Mouse (Mus musculus) hindbrain, embryonic 11.5 days (tissue): ENCODE results near the gene 6430628N08Rik. TPM values are rescaled to one million over a fixed set of nuclear protein-coding genes. Genes with fewer than 3 reads are reported as not detected.
A peak's percentile ranks its signal among the peaks of the same experiment; 100 is the strongest.

ENCODE experiments used
- ATAC-seq: fragments of 200-750 bp; cut with Nextera tagmentation; 2 replicates; pipeline ENCODE4 v1.8.0; 2017; ENCODE audit warnings: mild to moderate bottlenecking, moderate TSS enrichment, moderate library complexity; ENCODE audit not compliant: low FRiP score
- DNase-seq: peaks from one replicate; pipeline ENCODE4 v3.0.0-alpha.2; 2015; ENCODE audit warnings: low spot score
- H3K27ac ChIP-seq: fragments of 300-500 bp; sonication (generic); 2 replicates; pipeline ENCODE4 v1.5.1; 2014; ENCODE audit warnings: mild to moderate bottlenecking, low read depth, low read length
- H3K27me3 ChIP-seq: fragments of 300-500 bp; sonication (generic); 2 replicates; pipeline ENCODE4 v1.6.1; 2014; ENCODE audit warnings: mild to moderate bottlenecking, low read length, moderate library complexity, mixed read lengths; ENCODE audit not compliant: control insufficient read depth, insufficient read depth
- H3K36me3 ChIP-seq: fragments of 300-500 bp; sonication (generic); 2 replicates; pipeline ENCODE4 v1.6.1; 2014; ENCODE audit warnings: mild to moderate bottlenecking, low read length, moderate library complexity, mixed read lengths; ENCODE audit not compliant: control insufficient read depth, insufficient read depth
- H3K4me1 ChIP-seq: fragments of 300-500 bp; sonication (generic); replicated peaks from 2 replicates; pipeline ENCODE4 v1.6.1; 2014; ENCODE audit warnings: low read length, mixed read lengths; ENCODE audit not compliant: control insufficient read depth, insufficient read depth
- H3K4me2 ChIP-seq: fragments of 300-500 bp; sonication (generic); replicated peaks from 2 replicates; pipeline ENCODE4 v1.6.1; 2014; ENCODE audit warnings: mild to moderate bottlenecking, low read depth, low read length
- H3K4me3 ChIP-seq: fragments of 300-500 bp; sonication (generic); 2 replicates; pipeline ENCODE4 v1.5.1; 2014; ENCODE audit warnings: low read depth, low read length
- H3K9ac ChIP-seq: fragments of 300-500 bp; sonication (generic); 2 replicates; pipeline ENCODE4 v1.6.1; 2014; ENCODE audit warnings: low read depth, low read length
- H3K9me3 ChIP-seq: fragments of 300-500 bp; sonication (generic); 2 replicates; pipeline ENCODE4 v1.6.1; 2016; ENCODE audit warnings: low read length; ENCODE audit not compliant: control insufficient read depth
- WGBS: fragments of 180-500 bp; shearing (Covaris S2); extraction: QIAGEN DNeasy Blood & Tissue Kit; methylation state at CpG from one replicate; pipeline ENCODE4 v1.1.7; 2014; 5-methylcytosine and 5-hydroxymethylcytosine counted together
- polyA plus RNA-seq: library from polyadenylated mRNA; unstranded; fragments of >200 nt; fragmentation: Nextera tagmentation; extraction: Ambion mirVana; gene quantifications from 2 replicates; pipeline ENCODE4 v1.2.1, GENCODE M21; 2014

6430628N08Rik gene
- polyA plus RNA-seq, 1 experiment from 2014 or later, result not detected

GRCm38 (mm10) chr4:115938276-115939160 is 48.1 kb downstream of the 6430628N08Rik start:
- H3K4me1 ChIP-seq, result peaks cover 21% of the 10 kb centered on the region
- no peaks in the 10 kb centered on the region for H3K36me3 ChIP-seq
- H3K27ac ChIP-seq, result no peak overlapping the region
- no peak overlapping the region for H3K9ac ChIP-seq
- DNase-seq (peak; percentile 71), ATAC-seq (no peak)
- H3K4me2 ChIP-seq, result peak overlapping the region; percentile 71
- H3K27me3 ChIP-seq, result peaks cover 96% of the 10 kb centered on the region
- 1% methylated on average over 37 of the region's 37 CpGs for WGBS
- no peaks in the 10 kb centered on the region for H3K9me3 ChIP-seq
- peak overlapping the region; percentile 38 for H3K4me3 ChIP-seq

DNA sequence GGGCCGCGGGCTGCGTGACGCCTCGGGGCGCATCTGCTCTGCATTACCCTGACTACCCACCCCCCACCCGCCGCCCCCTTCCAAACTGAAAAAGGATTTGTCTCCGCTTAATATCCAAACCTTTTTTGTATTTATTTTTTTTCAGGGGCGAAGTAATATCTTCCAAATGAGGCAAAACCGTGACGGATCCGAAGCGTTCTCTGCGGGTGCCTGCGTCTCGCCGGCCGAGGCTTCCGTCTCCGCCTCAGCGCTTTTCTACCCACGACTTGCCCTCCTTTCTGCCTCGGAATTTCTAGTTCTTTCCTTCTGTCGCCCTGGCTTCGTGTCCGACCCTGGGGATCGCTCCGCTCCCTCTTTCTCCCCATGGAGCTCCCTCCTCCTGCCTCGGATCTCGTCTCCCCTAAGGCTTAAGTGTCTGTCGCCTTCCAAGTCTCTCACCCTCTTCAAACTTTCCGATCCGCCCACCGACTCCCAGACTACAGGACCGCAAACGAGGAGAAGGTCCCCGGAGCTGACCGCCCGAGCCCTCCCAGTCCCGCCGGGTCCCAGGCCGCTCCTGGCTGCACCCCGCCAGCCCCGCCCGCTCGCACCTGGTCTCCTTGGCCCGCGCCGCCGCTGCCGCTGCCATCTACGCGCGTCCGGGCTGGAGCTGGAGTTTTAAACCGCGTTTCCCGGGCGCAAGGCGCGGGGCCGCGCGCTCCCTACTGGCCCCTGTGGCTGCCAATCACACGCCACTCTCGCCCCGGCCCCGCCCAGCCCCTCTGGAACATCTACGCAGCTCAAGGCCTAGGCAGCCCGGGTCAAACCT is 49.0 kb downstream of the 6430628N08Rik start, which contains the start of gene Dmbx1:
Dmbx1 (minus strand) TSS at position 632 of the 808 bp plus-strand sequence.
- peaks cover 21% of the 10 kb centered on the region for H3K4me1 ChIP-seq
- ATAC-seq, result peak; percentile 64
- WGBS, result under 1% methylated on average over 70 of the region's 71 CpGs

GRCm38 (mm10) chr4:115940681-115941080 is 50.2 kb downstream of the 6430628N08Rik start:
- ATAC-seq, result no peak
- no peak overlapping the region for H3K9ac ChIP-seq
- H3K4me3 ChIP-seq, result no peak overlapping the region
- H3K36me3 ChIP-seq, result no peaks in the 10 kb centered on the region
- WGBS, result 4% methylated on average over 3 of the region's 3 CpGs
- H3K9me3 ChIP-seq, result no peaks in the 10 kb centered on the region
- DNase-seq, result no peak
- no peak overlapping the region for H3K4me2 ChIP-seq
- peaks cover 97% of the 10 kb centered on the region for H3K27me3 ChIP-seq
- H3K27ac ChIP-seq, result no peak overlapping the region
- peaks cover 21% of the 10 kb centered on the region for H3K4me1 ChIP-seq

More for the DNA sequence above, 49.0 kb downstream of the 6430628N08Rik start, which contains the start of gene Dmbx1:
- peak within 1 kb of the TSS; percentile 38 for H3K4me3 ChIP-seq
- DNase-seq, result peak; percentile 80
- H3K9me3 ChIP-seq, result no peaks in the 10 kb centered on the region
- H3K27ac ChIP-seq, result no peak within 1 kb of the TSS
- no peaks in the 10 kb centered on the region for H3K36me3 ChIP-seq
- no peak within 1 kb of the TSS for H3K9ac ChIP-seq
- H3K27me3 ChIP-seq, result peaks cover 96% of the 10 kb centered on the region
- H3K4me2 ChIP-seq, result peak within 1 kb of the TSS; percentile 71

GRCm38 (mm10) chr4:115941242-115941820 is 50.9 kb downstream of the 6430628N08Rik start:
- DNase-seq (no peak), ATAC-seq (no peak)
- no peak overlapping the region for H3K4me2 ChIP-seq
- peaks cover 15% of the 10 kb centered on the region for H3K4me1 ChIP-seq
- no peaks in the 10 kb centered on the region for H3K36me3 ChIP-seq
- H3K27ac ChIP-seq, result no peak overlapping the region
- H3K9ac ChIP-seq, result no peak overlapping the region
- H3K9me3 ChIP-seq, result no peaks in the 10 kb centered on the region
- H3K27me3 ChIP-seq, result peaks cover 97% of the 10 kb centered on the region
- WGBS, result 7% methylated on average over 9 of the region's 9 CpGs
- H3K4me3 ChIP-seq, result no peak overlapping the region

- Histone ChIP-seq H3K9me3 (no peaks in the 10 kb centered on the region), H3K27me3 (peaks cover 80% of the 10 kb centered on the region), H3K9ac (no peak overlapping the region), H3K4me2 (peak overlapping the region; percentile 45), H3K4me3 (peak overlapping the region; percentile 27), H3K4me1 (0 out of 2 replicates have a peak, but pooled peaks cover 6% of the 10 kb centered on the region), H3K27ac (no peak overlapping the region), H3K36me3 (no peaks in the 10 kb centered on the region)
- ATAC-seq, result peak; percentile 78
- DNase-seq, result peak; percentile 69
- WGBS, result under 1% methylated on average over 39 of the region's 41 CpGs
These were observed 53.3 kb downstream of the 6430628N08Rik start for GRCm38 (mm10) chr4:115943669-115944314.

Other genes starting within 250 kb of the 6430628N08Rik start
- not detected in 2 replicates for gene Cyp4b1, start 242.9 kb upstream of the 6430628N08Rik start, polyA plus RNA-seq
- gene Efcab14, start 152.9 kb upstream of the 6430628N08Rik start, polyA plus RNA-seq, result 39.9 and 45.0 TPM in 2 replicates
- 0.29 TPM in 1 of 2 replicates, not detected in the other for gene Tex38, start 109.6 kb upstream of the 6430628N08Rik start, polyA plus RNA-seq
- gene Atpaf1, start 105.9 kb upstream of the 6430628N08Rik start, polyA plus RNA-seq, result 42.5 and 46.0 TPM in 2 replicates
- gene Mob3c, start 62.6 kb upstream of the 6430628N08Rik start, polyA plus RNA-seq, result 3.3 and 4.6 TPM in 2 replicates
- 15.5 and 19.3 TPM in 2 replicates for gene Mknk1, start 51.5 kb upstream of the 6430628N08Rik start, polyA plus RNA-seq
- not detected in 2 replicates for gene Kncn, start 6.3 kb upstream of the 6430628N08Rik start, polyA plus RNA-seq
- 2.4 and 2.5 TPM in 2 replicates for gene Dmbx1, start 49.3 kb downstream of the 6430628N08Rik start, polyA plus RNA-seq
- 3.9 and 4.1 TPM in 2 replicates for gene Faah, start 127.3 kb downstream of the 6430628N08Rik start, polyA plus RNA-seq
- 19.3 and 20.7 TPM in 2 replicates for gene Nsun4, start 163.2 kb downstream of the 6430628N08Rik start, polyA plus RNA-seq
- 413 and 425 TPM in 2 replicates for gene Uqcrh, start 184.4 kb downstream of the 6430628N08Rik start, polyA plus RNA-seq
- gene Lrrc41, start 184.6 kb downstream of the 6430628N08Rik start, polyA plus RNA-seq, result 65.5 and 72.3 TPM in 2 replicates
- 42.1 and 46.9 TPM in 2 replicates for gene Rad54l, start 233.0 kb downstream of the 6430628N08Rik start, polyA plus RNA-seq
- 49.0 and 52.3 TPM in 2 replicates for gene Pomgnt1, start 233.2 kb downstream of the 6430628N08Rik start, polyA plus RNA-seq